ENCODE assay signal across 7 mouse cellular contexts in genomic region chr2:119350555-119351486, GRCm38 (mm10). TPM values are rescaled to one million over a fixed set of nuclear protein-coding genes. Genes with fewer than 3 reads are reported as not detected.
DNase-seq lines count a peak whose midpoint lies in the region; ATAC-seq lines count a peak whose summit lies in the region.

TSS of gene Chac1 (plus strand) at chr2:119351229.

- peak; percentile 65 for ATAC-seq in inflammation-experienced regulatory T-cells, adult 6 months
- ATAC-seq in megakaryocyte progenitor cell, adult 5-6 weeks (replicated peaks; ENCODE audit: poor library complexity): peak; percentile 99

- peak; percentile 78 to 87 for DNase-seq in adrenal gland, adult 18-20 months (ENCODE audit: low spot score in 2 of 2)
- peak; percentile 93 for DNase-seq in embryo, embryonic 10 days (ENCODE audit: low spot score)
- DNase-seq in gastrocnemius, adult 8-10 months (ENCODE audit: low spot score in 2 of 2): peak; percentile 90 to 95
- peak; percentile 93 to 95 for DNase-seq in left cerebral cortex, postnatal 10 days (ENCODE audit: extremely low spot score in 1 of 2, low spot score in 2 of 2)
- peak; percentile 94 to 97 for DNase-seq in right cerebral cortex, postnatal 36 days (ENCODE audit: low spot score in 2 of 2)

- intact Hi-C loops in left cerebral cortex, postnatal 10 days (cut with DNase I): no loop called here

RNA-seq across cellular contexts. Expression of gene Chac1, which starts in this region (rescaled TPM):
- total RNA-seq in adrenal gland, adult 18-20 months (2021): 10 to 100 TPM in 1 of 2 experiments, 1 to 10 TPM in 1; 3.7 to 13.2 TPM
- total RNA-seq in gastrocnemius, adult 8-10 months (2022): 100 to 1,000 TPM in 1 of 4 experiments, 10 to 100 TPM in 3; 59.1 to 158 (median 73.1) TPM
- polyA plus RNA-seq in inflammation-experienced regulatory T-cells, adult 6 months (2017; shearing (Covaris generic)): not detected
- 10 to 100 TPM; 10.1 to 10.6 TPM for total RNA-seq in left cerebral cortex, postnatal 10 days (2021)
- 0.34 and 0.57 TPM in 2 replicates for total RNA-seq in megakaryocyte progenitor cell, adult 5-6 weeks (2015)
- 0.71 and 1.3 TPM in 2 replicates for total RNA-seq in megakaryocyte progenitor cell, adult 5-6 weeks (2017)

Comparison
In these comparisons a context has a peak if more than half of its experiments do, and no peak if none do; other contexts are left out.
1. Peak in every context shown above with its lines: DNase-seq and ATAC-seq.
2. RNA of gene Chac1 (total RNA-seq): 59.1 to 158 TPM in gastrocnemius, adult 8-10 months; 3.7 to 13.2 TPM in adrenal gland, adult 18-20 months, 10.1 to 10.6 TPM in left cerebral cortex, postnatal 10 days and 0.34 to 1.3 TPM in megakaryocyte progenitor cell, adult 5-6 weeks; every median in the first group is over 4 times any median in the second.
3. Peak in ATAC-seq in inflammation-experienced regulatory T-cells, adult 6 months; RNA of the gene not detected or under 1 TPM.